Mouse (Mus musculus) hindbrain, embryonic 11.5 days (tissue): ENCODE measurements around the gene Tsga10. TPM values are rescaled to one million over a fixed set of nuclear protein-coding genes. Genes with fewer than 3 reads are reported as not detected.

Experiments
- polyA plus RNA-seq: library from polyadenylated mRNA; unstranded; fragments of >200 nt; fragmentation: Nextera tagmentation; extraction: Ambion mirVana; gene quantifications from 2 replicates; pipeline ENCODE4 v1.2.1, GENCODE M21; 2014

Gene Tsga10
- polyA plus RNA-seq, 1 experiment from 2014 or later = 21.4 TPM

Other genes with a start within 250 kb of the Tsga10 start
- gene 2010300C02Rik, start 146.3 kb downstream of the Tsga10 start, polyA plus RNA-seq = 0.66 and 0.84 TPM in 2 replicates
- 7.0 and 9.1 TPM in 2 replicates for gene Lipt1, start 5.3 kb upstream of the Tsga10 start, polyA plus RNA-seq
- 24.0 and 27.0 TPM in 2 replicates for gene Mitd1, start 24.0 kb upstream of the Tsga10 start, polyA plus RNA-seq
- gene Mrpl30, start 24.0 kb upstream of the Tsga10 start, polyA plus RNA-seq = 243 and 247 TPM in 2 replicates
- gene Lyg2, start 50.1 kb upstream of the Tsga10 start, polyA plus RNA-seq = not detected in 2 replicates
- not detected in 2 replicates for gene Lyg1, start 91.3 kb upstream of the Tsga10 start, polyA plus RNA-seq
- gene Txndc9, start 131.5 kb upstream of the Tsga10 start, polyA plus RNA-seq = 188 TPM in 2 replicates
- gene Eif5b, start 131.6 kb upstream of the Tsga10 start, polyA plus RNA-seq = 28.0 and 34.0 TPM in 2 replicates